Mouse (Mus musculus): ENCODE measurements around the gene Prrx1.

GRCm38 (mm10) chr1:163285136-163285535 lies 28.4 kb downstream of the Prrx1 start:
- TF ChIP-seq CTCF (IDR thresholded peaks at IDR 0.05; ENCODE audit: low read depth, low read length) (no peak), POLR2A (IDR thresholded peaks at IDR 0.05; ENCODE audit: extremely low read depth, insufficient read depth, low read length) (no peak)

Measured in liver, adult 2 months (tissue).